Mouse (Mus musculus) lung, embryonic 14.5 days (tissue): ENCODE results near the gene Igfbp1. TPM values are rescaled to one million over a fixed set of nuclear protein-coding genes. Genes with fewer than 3 reads are reported as not detected.
A peak's percentile ranks its signal among the peaks of the same experiment; 100 is the strongest.

ENCODE experiments used
- ATAC-seq: fragments of 200-750 bp; cut with Nextera tagmentation; 2 replicates; pipeline ENCODE4 v1.8.0; 2017; ENCODE audit warnings: mild to moderate bottlenecking, moderate TSS enrichment, moderate library complexity; ENCODE audit not compliant: insufficient read depth
- DNase-seq: peaks from one replicate; pipeline ENCODE4 v3.0.0-alpha.2; 2015
- H3K27ac ChIP-seq: fragments of 300-500 bp; sonication (generic); 2 replicates; pipeline ENCODE4 v1.5.1; 2014; ENCODE audit warnings: low read depth, mild to moderate bottlenecking, moderate library complexity
- H3K27me3 ChIP-seq: fragments of 300-500 bp; sonication (generic); 2 replicates; pipeline ENCODE4 v1.6.1; 2014; ENCODE audit warnings: low read length, control low read depth; ENCODE audit not compliant: insufficient read depth
- H3K36me3 ChIP-seq: fragments of 300-500 bp; sonication (generic); 2 replicates; pipeline ENCODE4 v1.6.1; 2014; ENCODE audit warnings: control low read depth; ENCODE audit not compliant: insufficient read depth
- H3K4me1 ChIP-seq: fragments of 300-500 bp; sonication (generic); 2 replicates; pipeline ENCODE4 v1.6.1; 2014; ENCODE audit warnings: antibody characterized with exemption, control low read depth; ENCODE audit not compliant: insufficient read depth
- H3K4me2 ChIP-seq: fragments of 300-500 bp; sonication (generic); 2 replicates; pipeline ENCODE4 v1.6.1; 2014; ENCODE audit warnings: mild to moderate bottlenecking
- H3K4me3 ChIP-seq: fragments of 300-500 bp; sonication (generic); 2 replicates; pipeline ENCODE4 v1.5.1; 2014; ENCODE audit warnings: low read depth, low read length
- H3K9ac ChIP-seq: fragments of 300-500 bp; sonication (generic); 2 replicates; pipeline ENCODE4 v1.6.1; 2014
- H3K9me3 ChIP-seq: fragments of 300-500 bp; sonication (generic); 2 replicates; pipeline ENCODE4 v1.6.1; 2016; ENCODE audit warnings: low read depth, low read length, control low read depth
- CTCF ChIP-seq: IDR thresholded peaks from 2 replicates; pipeline ENCODE4 v1.5.1; 2016; ENCODE audit warnings: antibody characterized with exemption, low read depth
- WGBS: fragments of 180-500 bp; shearing (Covaris S2); extraction: QIAGEN DNeasy Blood & Tissue Kit; methylation state at CpG from one replicate; pipeline ENCODE4 v1.1.7; 2014; 5-methylcytosine and 5-hydroxymethylcytosine counted together
- polyA plus RNA-seq: library from polyadenylated mRNA; unstranded; fragments of >200 nt; fragmentation: Nextera tagmentation; extraction: Ambion mirVana; gene quantifications from 2 replicates; pipeline ENCODE4 v1.2.1, GENCODE M21; 2014

Igfbp1 gene
- polyA plus RNA-seq, 1 experiment from 2014 or later, result 0.12 TPM

DNA sequence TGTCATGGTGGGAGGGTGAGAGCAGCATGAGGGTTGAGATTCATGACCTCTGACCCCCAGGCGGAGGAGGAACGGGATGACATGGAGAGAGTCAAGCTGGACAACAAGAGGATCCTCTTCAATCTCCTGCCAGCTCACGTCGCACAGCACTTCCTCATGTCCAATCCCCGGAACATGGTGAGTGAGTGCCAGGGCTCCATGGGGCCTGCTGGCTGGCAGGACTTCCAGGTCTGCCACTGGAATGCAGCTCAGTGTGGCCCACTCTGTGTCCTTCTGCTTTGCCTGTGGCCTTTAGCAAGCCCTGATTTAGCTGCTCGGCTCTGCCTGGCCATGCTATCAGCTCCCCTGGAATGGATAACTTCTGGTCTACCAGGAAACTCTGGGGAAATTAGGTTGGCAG is 37.4 kb upstream of the Igfbp1 start:
- no peaks in the 10 kb centered on the region for H3K27me3 ChIP-seq
- no peak overlapping the region for H3K9ac ChIP-seq
- WGBS, result 36% methylated on average over 6 of the region's 6 CpGs
- TF ChIP-seq CTCF, result no peak
- H3K4me1 ChIP-seq, result no peaks in the 10 kb centered on the region
- peak; percentile 23; the same call in 1 of the 2 replicates for ATAC-seq
- no peak overlapping the region for H3K4me3 ChIP-seq
- H3K9me3 ChIP-seq, result no peaks in the 10 kb centered on the region
- no peak overlapping the region for H3K4me2 ChIP-seq
- no peaks in the 10 kb centered on the region for H3K36me3 ChIP-seq
- DNase-seq, result no peak
- peak overlapping the region; percentile 65 for H3K27ac ChIP-seq

GRCm38 (mm10) chr11:7160637-7161101 is 36.9 kb upstream of the Igfbp1 start:
- TF ChIP-seq CTCF, result no peak
- H3K9me3 ChIP-seq, result no peaks in the 10 kb centered on the region
- H3K4me2 ChIP-seq, result no peak overlapping the region
- peak; percentile 63 for DNase-seq
- no peaks in the 10 kb centered on the region for H3K36me3 ChIP-seq
- no peak overlapping the region for H3K9ac ChIP-seq
- WGBS, result 25% methylated on average over 4 of the region's 4 CpGs
- no peaks in the 10 kb centered on the region for H3K4me1 ChIP-seq
- H3K4me3 ChIP-seq, result no peak overlapping the region
- peak; percentile 62; the same call in 1 of the 2 replicates for ATAC-seq
- H3K27me3 ChIP-seq, result no peaks in the 10 kb centered on the region
- H3K27ac ChIP-seq, result peak overlapping the region; percentile 65; the same call in 1 of the 2 replicates

DNA sequence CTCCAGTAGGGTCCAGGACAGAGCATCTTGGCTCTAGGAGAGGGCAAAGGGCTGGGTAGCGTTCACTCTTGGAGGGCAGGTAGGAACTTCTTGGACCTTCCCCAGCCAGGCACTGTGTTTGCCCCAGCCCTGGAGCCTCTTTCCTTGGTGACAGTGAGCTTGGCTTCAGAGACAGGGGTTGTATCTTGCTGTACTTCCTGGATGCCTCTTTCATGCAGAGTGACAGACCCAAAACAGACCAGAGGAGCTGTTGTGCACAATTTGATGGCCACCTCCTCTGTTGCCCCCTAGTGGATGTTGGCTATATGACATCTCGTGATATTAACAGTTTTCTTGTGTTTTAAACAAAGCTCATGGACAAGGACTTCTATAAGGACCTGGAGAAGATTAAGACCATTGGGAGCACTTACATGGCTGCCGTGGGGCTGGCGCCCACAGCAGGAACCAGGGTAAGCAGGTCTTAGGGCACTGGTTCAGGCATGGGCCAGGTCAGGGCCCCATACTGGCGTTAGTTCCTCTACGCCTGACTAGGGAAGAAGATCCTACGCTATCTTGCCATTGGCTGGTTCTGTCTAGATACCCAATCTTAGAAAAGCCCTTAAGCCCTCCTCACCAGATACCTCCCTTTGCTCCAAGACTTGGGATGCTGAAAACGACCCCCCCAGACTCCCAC is 35.9 kb upstream of the Igfbp1 start:
- H3K4me2 ChIP-seq, result no peak overlapping the region
- no peaks in the 10 kb centered on the region for H3K4me1 ChIP-seq
- DNase-seq (peak; percentile 78), ATAC-seq (peak; percentile 39; the same call in 1 of the 2 replicates)
- 75% methylated on average over 8 of the region's 8 CpGs for WGBS
- no peak overlapping the region for H3K27ac ChIP-seq
- no peak overlapping the region for H3K9ac ChIP-seq
- peak; percentile 91 for TF ChIP-seq CTCF
- H3K36me3 ChIP-seq, result no peaks in the 10 kb centered on the region
- no peaks in the 10 kb centered on the region for H3K27me3 ChIP-seq
- no peaks in the 10 kb centered on the region for H3K9me3 ChIP-seq
- H3K4me3 ChIP-seq, result no peak overlapping the region

DNA sequence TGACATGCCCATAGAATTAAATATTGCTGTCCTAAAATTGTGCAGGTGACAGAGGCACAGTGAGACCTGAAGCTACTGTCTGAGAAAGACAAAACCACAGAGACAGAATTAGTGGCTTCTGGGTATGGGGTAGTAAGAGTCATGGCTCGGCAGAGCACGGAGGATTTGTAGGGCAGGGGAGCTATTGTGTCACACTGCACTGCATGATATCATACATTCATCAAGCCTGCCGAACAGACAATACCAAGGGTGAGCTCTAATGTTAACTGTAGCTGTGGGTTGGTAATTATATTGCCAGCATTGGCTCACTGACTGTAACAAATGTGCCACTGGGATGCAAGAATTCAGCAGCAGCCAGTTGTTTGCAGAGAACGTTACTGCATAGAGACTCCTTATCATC is 33.2 kb upstream of the Igfbp1 start:
- Histone ChIP-seq H3K36me3 (no peaks in the 10 kb centered on the region), H3K9me3 (no peaks in the 10 kb centered on the region), H3K4me1 (no peaks in the 10 kb centered on the region), H3K4me2 (no peak overlapping the region), H3K9ac (no peak overlapping the region), H3K27ac (no peak overlapping the region), H3K27me3 (no peaks in the 10 kb centered on the region), H3K4me3 (no peak overlapping the region)
- TF ChIP-seq CTCF, result no peak
- ATAC-seq (no peak), DNase-seq (no peak)
- 77% methylated on average over 4 of the region's 4 CpGs for WGBS

DNA sequence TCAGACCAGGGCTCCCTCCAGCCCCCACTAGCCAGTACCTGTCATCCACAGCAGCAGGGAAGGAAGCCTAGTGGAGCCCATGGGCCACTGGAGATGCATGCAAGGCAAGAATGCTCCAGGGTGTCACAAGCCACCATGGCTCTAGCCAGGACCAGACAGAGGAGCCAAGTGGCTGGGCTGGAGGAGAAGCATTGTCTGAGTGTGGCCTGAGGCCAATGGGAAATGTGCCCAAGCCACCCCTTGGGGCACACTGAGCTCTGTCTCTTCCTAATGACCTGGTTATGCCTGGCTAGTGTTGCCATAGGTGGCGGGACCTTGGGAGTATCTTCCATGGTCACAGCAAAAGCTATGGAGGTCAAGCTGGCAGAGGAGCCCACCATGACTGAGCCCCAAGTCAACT is 27.9 kb upstream of the Igfbp1 start:
- Histone ChIP-seq H3K4me3 (no peak overlapping the region), H3K9me3 (no peaks in the 10 kb centered on the region), H3K27me3 (no peaks in the 10 kb centered on the region), H3K9ac (no peak overlapping the region), H3K27ac (no peak overlapping the region), H3K36me3 (no peaks in the 10 kb centered on the region), H3K4me1 (no peaks in the 10 kb centered on the region), H3K4me2 (no peak overlapping the region)
- DNase-seq (no peak), ATAC-seq (no peak)
- no peak for TF ChIP-seq CTCF
- 81% methylated on average over 1 of the region's 1 CpGs for WGBS

DNA sequence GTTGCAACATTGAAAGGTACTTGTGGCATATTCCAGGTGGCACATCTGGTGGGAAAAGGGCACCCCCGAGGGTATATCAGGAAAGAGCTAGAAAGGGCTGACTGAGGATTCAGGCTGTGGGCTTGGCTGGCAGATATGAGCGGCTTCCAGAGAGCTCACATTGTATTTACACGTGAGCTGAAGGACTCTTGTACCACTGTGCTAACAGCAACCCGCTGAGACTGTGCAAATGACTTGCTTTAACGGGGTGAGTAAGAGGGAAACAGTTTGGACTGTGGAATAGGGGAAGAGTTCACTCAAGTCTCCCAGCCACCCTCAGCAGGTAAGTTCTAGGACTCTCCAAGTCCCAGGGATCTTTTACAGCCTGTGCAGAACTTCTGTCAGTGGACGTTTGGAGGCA is 23.9 kb upstream of the Igfbp1 start:
- Histone ChIP-seq H3K36me3 (no peaks in the 10 kb centered on the region), H3K4me3 (no peak overlapping the region), H3K9ac (no peak overlapping the region), H3K4me1 (no peaks in the 10 kb centered on the region), H3K27ac (peak overlapping the region; percentile 31), H3K9me3 (no peaks in the 10 kb centered on the region), H3K4me2 (no peak overlapping the region), H3K27me3 (no peaks in the 10 kb centered on the region)
- TF ChIP-seq CTCF, result no peak
- WGBS, result 55% methylated on average over 6 of the region's 6 CpGs
- ATAC-seq (peak; percentile 77), DNase-seq (peak; percentile 73)

- 56% methylated on average over 4 of the region's 4 CpGs for WGBS
- Histone ChIP-seq H3K27ac (no peak overlapping the region; the same call in 1 of the 2 replicates), H3K9me3 (no peaks in the 10 kb centered on the region), H3K4me1 (no peaks in the 10 kb centered on the region), H3K4me2 (no peak overlapping the region), H3K36me3 (no peaks in the 10 kb centered on the region), H3K27me3 (no peaks in the 10 kb centered on the region), H3K4me3 (no peak overlapping the region), H3K9ac (no peak overlapping the region)
- TF ChIP-seq CTCF, result no peak
- no peak for DNase-seq
- ATAC-seq, result no peak
Observed at GRCm38 (mm10) chr11:7178724-7179123, 18.9 kb upstream of the Igfbp1 start.
